Mouse (Mus musculus) liver, embryonic 14.5 days (tissue): ENCODE measurements at regions not wholly inside any gene's neighbourhood (a gene's known extent, or its start where the extent isn't known, plus 50 kb on each side); places are given as distances from the start of the nearest gene placed in this dataset.

ENCODE experiments used
- ATAC-seq: fragments of 200-750 bp; cut with Nextera tagmentation; 2 replicates; pipeline ENCODE4 v1.8.0; 2017; ENCODE audit warnings: moderate number of reproducible peaks, mild to moderate bottlenecking, moderate library complexity; ENCODE audit not compliant: insufficient read depth
- DNase-seq, 3 experiments: peaks; one replicate each; pipeline ENCODE4 v3.0.0-alpha.2; 2012 to 2013; ENCODE audit warnings: low read depth in 3 of 3, low spot score in 3 of 3
- H3K27ac ChIP-seq: fragments of 300-500 bp; sonication (generic); 2 replicates; pipeline ENCODE4 v1.5.1; 2014; ENCODE audit warnings: moderate library complexity, mild to moderate bottlenecking, control low read depth, inconsistent platforms
- H3K27me3 ChIP-seq: fragments of 300-500 bp; sonication (generic); 2 replicates; pipeline ENCODE4 v1.6.1; 2014; ENCODE audit warnings: mild to moderate bottlenecking, low read length, moderate library complexity; ENCODE audit not compliant: control insufficient read depth, insufficient read depth
- H3K36me3 ChIP-seq: fragments of 300-500 bp; sonication (generic); replicated peaks from 2 replicates; pipeline ENCODE4 v1.6.1; 2014; ENCODE audit warnings: low read depth; ENCODE audit not compliant: control insufficient read depth, insufficient read depth
- H3K4me1 ChIP-seq, 2 experiments: fragments of 200-500 bp in 1 of 2; fragments of 300-500 bp in 1 of 2; sonication (generic) in 1 of 2; replicated peaks; 2 replicates each; pipeline ENCODE4 v1.6.1; 2012 to 2014; ENCODE audit warnings: antibody characterized with exemption in 1 of 2, inconsistent platforms in 1 of 2, low read length in 1 of 2; ENCODE audit not compliant: control insufficient read depth in 2 of 2, insufficient read depth in 2 of 2
- H3K4me2 ChIP-seq: fragments of 300-500 bp; sonication (generic); 2 replicates; pipeline ENCODE4 v1.6.1; 2014; ENCODE audit warnings: low read depth, mild to moderate bottlenecking, control low read depth, moderate library complexity
- H3K4me3 ChIP-seq, 2 experiments: fragments of 200-500 bp in 1 of 2; fragments of 300-500 bp in 1 of 2; sonication (generic) in 1 of 2; 2 replicates each; pipeline ENCODE4 v1.5.1; 2012 to 2014; ENCODE audit warnings: low read depth in 2 of 2, low read length in 2 of 2, mild to moderate bottlenecking in 2 of 2, control low read depth in 1 of 2, inconsistent platforms in 1 of 2, moderate library complexity in 1 of 2; ENCODE audit not compliant: insufficient read depth in 1 of 2
- H3K9ac ChIP-seq: fragments of 300-500 bp; sonication (generic); replicated peaks from 2 replicates; pipeline ENCODE4 v1.6.1; 2014; ENCODE audit warnings: mild to moderate bottlenecking, control low read depth, moderate library complexity
- H3K9me3 ChIP-seq: fragments of 300-500 bp; sonication (generic); 2 replicates; pipeline ENCODE4 v1.6.1; 2016; ENCODE audit warnings: low read length, mixed read lengths; ENCODE audit not compliant: control insufficient read depth
- CTCF ChIP-seq: IDR thresholded peaks from 2 replicates; pipeline ENCODE4 v1.5.1; 2016; ENCODE audit warnings: antibody characterized with exemption, low read depth, control low read depth
- EP300 ChIP-seq: IDR thresholded peaks from 2 replicates; pipeline ENCODE4 v1.6.1; 2016; ENCODE audit warnings: antibody characterized with exemption, low read depth
- WGBS: fragments of 180-500 bp; shearing (Covaris S2); extraction: QIAGEN DNeasy Blood & Tissue Kit; methylation state at CpG from one replicate; pipeline ENCODE4 v1.1.7; 2014; ENCODE audit not compliant: insufficient replicate concordance; 5-methylcytosine and 5-hydroxymethylcytosine counted together

DNA sequence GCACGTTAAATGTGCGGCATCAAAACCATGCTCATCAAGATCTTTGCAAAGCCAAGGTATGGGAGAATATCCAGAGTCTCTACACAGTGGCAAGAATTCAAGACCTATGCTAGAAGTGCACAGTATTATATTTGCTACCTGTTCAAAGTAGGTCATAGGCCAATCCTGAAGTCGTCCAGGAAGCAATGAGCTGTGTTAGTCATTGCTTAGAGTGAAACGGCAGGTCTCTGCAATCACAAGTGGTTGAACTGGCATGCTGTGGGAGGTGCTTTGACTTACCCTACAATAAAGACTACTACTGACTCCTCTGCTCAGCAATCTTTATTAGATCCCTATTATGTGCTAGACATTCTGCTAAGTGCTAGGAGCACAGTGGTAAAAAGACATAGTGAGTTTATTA is 80.8 kb downstream of the Areg start:
- ATAC-seq (no peak), DNase-seq (no peak)
- Histone ChIP-seq H3K27ac (no peak overlapping the region), H3K36me3 (no peaks in the 10 kb centered on the region), H3K9ac (no peak overlapping the region), H3K27me3 (no peaks in the 10 kb centered on the region), H3K9me3 (no peaks in the 10 kb centered on the region), H3K4me2 (no peak overlapping the region), H3K4me1 (no peaks in the 10 kb centered on the region), H3K4me3 (no peak overlapping the region)
- no peak for TF ChIP-seq CTCF
- TF ChIP-seq EP300, result no peak
- 69% methylated on average over 4 of the region's 4 CpGs for WGBS

GRCm38 (mm10) chr5:91241656-91242055 is 102.3 kb downstream of the Areg start:
- H3K27me3 ChIP-seq, result no peaks in the 10 kb centered on the region
- 45% methylated on average over 4 of the region's 4 CpGs for WGBS

GRCm38 (mm10) chr5:91247444-91247843 is 108.0 kb downstream of the Areg start:
- no peak for TF ChIP-seq EP300
- no peak for TF ChIP-seq CTCF
- 69% methylated on average over 5 of the region's 5 CpGs for WGBS
- Histone ChIP-seq H3K27me3 (no peaks in the 10 kb centered on the region), H3K4me1 (no peaks in the 10 kb centered on the region), H3K27ac (no peak overlapping the region), H3K4me3 (no peak overlapping the region), H3K9me3 (no peaks in the 10 kb centered on the region), H3K4me2 (no peak overlapping the region), H3K36me3 (no peaks in the 10 kb centered on the region), H3K9ac (no peak overlapping the region)
- DNase-seq (no peak), ATAC-seq (no peak)

More at GRCm38 (mm10) chr5:91241656-91242055, 102.3 kb downstream of the Areg start:
- no peak overlapping the region for H3K27ac ChIP-seq
- H3K4me2 ChIP-seq, result no peak overlapping the region
- no peak overlapping the region for H3K9ac ChIP-seq
- H3K4me3 ChIP-seq, result no peak overlapping the region
- H3K36me3 ChIP-seq, result no peaks in the 10 kb centered on the region
- ATAC-seq (no peak), DNase-seq (no peak)
- H3K9me3 ChIP-seq, result no peaks in the 10 kb centered on the region
- TF ChIP-seq EP300 (no peak), CTCF (no peak)
- H3K4me1 ChIP-seq, result no peaks in the 10 kb centered on the region

DNA sequence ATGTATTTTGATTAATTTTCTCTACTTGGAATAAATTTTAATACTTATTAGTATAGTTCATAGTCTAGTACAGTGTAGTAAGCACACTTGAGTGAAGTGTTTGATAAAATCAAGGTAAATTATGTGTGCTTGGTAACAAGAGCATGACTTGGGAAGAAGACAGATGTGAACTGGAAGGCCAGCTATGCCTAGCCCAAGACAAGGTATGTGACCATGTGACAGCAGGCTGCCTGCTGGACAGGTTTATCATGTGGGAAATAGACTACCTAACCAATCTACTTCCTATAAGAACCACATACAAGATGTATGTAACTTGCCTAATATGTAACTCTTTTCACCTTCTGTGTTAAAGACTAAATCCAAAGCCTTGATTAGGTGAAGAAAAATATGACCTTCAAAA is 122.5 kb downstream of the Areg start:
- TF ChIP-seq EP300 (no peak), CTCF (no peak)
- Histone ChIP-seq H3K27me3 (no peaks in the 10 kb centered on the region), H3K9ac (no peak overlapping the region), H3K36me3 (no peaks in the 10 kb centered on the region), H3K9me3 (no peaks in the 10 kb centered on the region), H3K4me1 (no peaks in the 10 kb centered on the region), H3K27ac (no peak overlapping the region), H3K4me2 (no peak overlapping the region), H3K4me3 (no peak overlapping the region)
- no peak for DNase-seq
- ATAC-seq, result no peak

DNA sequence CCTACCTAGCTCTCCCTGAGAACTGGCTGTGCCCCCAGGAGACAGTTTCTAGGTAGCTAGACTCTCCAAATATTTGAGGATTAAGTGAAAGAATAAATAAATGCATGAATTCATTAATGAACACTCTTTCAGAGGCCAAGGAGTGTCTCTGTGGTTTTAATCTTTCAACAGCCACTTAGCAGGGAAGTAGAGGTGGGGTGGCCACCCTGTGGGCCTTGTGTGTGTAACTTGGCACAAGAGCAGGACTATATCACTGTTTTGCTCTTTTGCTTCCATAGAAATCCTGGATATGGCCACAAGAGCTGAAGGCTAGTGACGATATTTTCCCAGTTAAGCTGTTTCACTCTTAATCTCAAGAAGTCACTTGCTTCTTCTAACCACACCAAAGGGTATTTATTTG is 123.1 kb downstream of the Areg start:
- DNase-seq (no peak), ATAC-seq (no peak)
- no peak overlapping the region for H3K4me3 ChIP-seq
- WGBS, result 55% methylated on average over 1 of the region's 1 CpGs
- H3K4me2 ChIP-seq, result no peak overlapping the region
- H3K4me1 ChIP-seq, result no peaks in the 10 kb centered on the region
- no peaks in the 10 kb centered on the region for H3K27me3 ChIP-seq
- no peaks in the 10 kb centered on the region for H3K9me3 ChIP-seq
- H3K9ac ChIP-seq, result no peak overlapping the region
- no peak for TF ChIP-seq CTCF
- TF ChIP-seq EP300, result no peak
- no peaks in the 10 kb centered on the region for H3K36me3 ChIP-seq
- H3K27ac ChIP-seq, result no peak overlapping the region
